1 mouse cellular context compared by ENCODE assay signal in genomic region chr4:138288691-138289090, GRCm38 (mm10).
TF ChIP-seq lines count a peak whose summit lies in the region.

No protein-coding gene starts in this region.

TF ChIP-seq in CH12.LX, 34 proteins besides CTCF, POLR2A, EP300 and RAD21 (continued from another document):
- TF ChIP-seq IRF4 (IDR thresholded peaks at IDR 0.05; ENCODE audit: low read depth, low read length) (peak; percentile 42; the same call in 1 of the 2 replicates), MYC (IDR thresholded peaks at IDR 0.05; ENCODE audit: low read depth, low read length) (0 out of 2 replicates have a peak, but pooled peaks have one; percentile 43)
TF ChIP-seq in CH12.LX: peak in this region for 3.
